Mouse (Mus musculus) limb, embryonic 11.5 days (tissue): ENCODE results near the gene Nol12. TPM values are rescaled to one million over a fixed set of nuclear protein-coding genes. Genes with fewer than 3 reads are reported as not detected.

Experiments used
- ATAC-seq: fragments of 200-750 bp; cut with Nextera tagmentation; 2 replicates; pipeline ENCODE4 v1.8.0; 2017; ENCODE audit warnings: low read depth; ENCODE audit not compliant: insufficient number of reproducible peaks, low FRiP score, low TSS enrichment
- DNase-seq: peaks from one replicate; pipeline ENCODE4 v3.0.0-alpha.2; 2015; ENCODE audit warnings: low spot score
- H3K27ac ChIP-seq: fragments of 300-500 bp; sonication (generic); replicated peaks from 2 replicates; pipeline ENCODE4 v1.5.1; 2014; ENCODE audit warnings: low read depth, mild to moderate bottlenecking, low read length
- H3K27me3 ChIP-seq: fragments of 300-500 bp; sonication (generic); 2 replicates; pipeline ENCODE4 v1.6.1; 2014; ENCODE audit warnings: mild to moderate bottlenecking, low read length, mixed read lengths; ENCODE audit not compliant: control insufficient read depth, insufficient read depth
- H3K36me3 ChIP-seq: fragments of 300-500 bp; sonication (generic); 2 replicates; pipeline ENCODE4 v1.6.1; 2014; ENCODE audit warnings: mild to moderate bottlenecking, low read length, moderate library complexity, mixed read lengths; ENCODE audit not compliant: control insufficient read depth, insufficient read depth
- H3K4me1 ChIP-seq: fragments of 300-500 bp; sonication (generic); 2 replicates; pipeline ENCODE4 v1.6.1; 2014; ENCODE audit warnings: low read length, mixed read lengths; ENCODE audit not compliant: control insufficient read depth, insufficient read depth
- H3K4me2 ChIP-seq: fragments of 300-500 bp; sonication (generic); 2 replicates; pipeline ENCODE4 v1.6.1; 2014; ENCODE audit warnings: low read depth, mild to moderate bottlenecking, moderate library complexity; ENCODE audit not compliant: severe bottlenecking
- H3K4me3 ChIP-seq: fragments of 300-500 bp; sonication (generic); 2 replicates; pipeline ENCODE4 v1.5.1; 2014; ENCODE audit warnings: low read depth, low read length
- H3K9ac ChIP-seq: fragments of 300-500 bp; sonication (generic); 2 replicates; pipeline ENCODE4 v1.6.1; 2014; ENCODE audit warnings: mild to moderate bottlenecking, low read length
- H3K9me3 ChIP-seq: fragments of 300-500 bp; sonication (generic); 2 replicates; pipeline ENCODE4 v1.6.1; 2016; ENCODE audit warnings: low read length; ENCODE audit not compliant: control insufficient read depth
- WGBS: fragments of 180-500 bp; shearing (Covaris S2); extraction: QIAGEN DNeasy Blood & Tissue Kit; methylation state at CpG from one replicate; pipeline ENCODE4 v1.1.7; 2014; 5-methylcytosine and 5-hydroxymethylcytosine counted together
- polyA plus RNA-seq: library from polyadenylated mRNA; unstranded; fragments of >200 nt; fragmentation: Nextera tagmentation; extraction: Ambion mirVana; gene quantifications from 2 replicates; pipeline ENCODE4 v1.2.1, GENCODE M21; 2014

Nol12 gene
- polyA plus RNA-seq, 1 experiment from 2014 or later = 72.7 TPM

- peak; percentile 98 for ATAC-seq
- Histone ChIP-seq H3K9ac (peak within 1 kb of the TSS; percentile 65), H3K27me3 (no peaks in the 10 kb centered on the region), H3K27ac (peak within 1 kb of the TSS; percentile 53; the same call in 1 of the 2 replicates), H3K36me3 (no peaks in the 10 kb centered on the region), H3K9me3 (no peaks in the 10 kb centered on the region), H3K4me2 (peak within 1 kb of the TSS; percentile 72), H3K4me1 (peaks cover 7% of the 10 kb centered on the region), H3K4me3 (peak within 1 kb of the TSS; percentile 39)
- under 1% methylated on average over 24 of the region's 24 CpGs for WGBS
- DNase-seq = peak; percentile 91
Measured at GRCm38 (mm10) chr15:78947657-78948056, 12.9 kb downstream of the Nol12 start, which contains the start of gene Triobp. Gene Triobp (plus strand): TSS chr15:78947724.

- Histone ChIP-seq H3K36me3 (0 out of 2 replicates have a peak, but pooled peaks cover under 1% of the 10 kb centered on the region), H3K9ac (peak overlapping the region; percentile 65), H3K4me2 (peak overlapping the region; percentile 72), H3K27me3 (no peaks in the 10 kb centered on the region), H3K27ac (peak overlapping the region; percentile 53; the same call in 1 of the 2 replicates), H3K9me3 (no peaks in the 10 kb centered on the region), H3K4me1 (peaks cover 7% of the 10 kb centered on the region), H3K4me3 (peak overlapping the region; percentile 39)
- DNase-seq (peak; percentile 42), ATAC-seq (no peak; the same call in 1 of the 2 replicates)
- 5% methylated on average over 11 of the region's 11 CpGs for WGBS
Measured at GRCm38 (mm10) chr15:78948152-78948725, 13.5 kb downstream of the Nol12 start.

GRCm38 (mm10) chr15:78948883-78949282, 14.2 kb downstream of the Nol12 start:
- peak overlapping the region; percentile 72 for H3K4me2 ChIP-seq
- ATAC-seq (no peak), DNase-seq (no peak)
- H3K9me3 ChIP-seq = no peaks in the 10 kb centered on the region
- no peak overlapping the region for H3K4me3 ChIP-seq
- no peak overlapping the region for H3K27ac ChIP-seq
- 94% methylated on average over 3 of the region's 3 CpGs for WGBS
- peaks cover 7% of the 10 kb centered on the region for H3K4me1 ChIP-seq
- H3K27me3 ChIP-seq = no peaks in the 10 kb centered on the region
- H3K9ac ChIP-seq = no peak overlapping the region
- H3K36me3 ChIP-seq = peaks cover 4% of the 10 kb centered on the region; the same call in 1 of the 2 replicates

GRCm38 (mm10) chr15:78955663-78956062, 20.9 kb downstream of the Nol12 start:
- 72% methylated on average over 3 of the region's 3 CpGs for WGBS
- H3K9ac ChIP-seq = no peak overlapping the region
- no peaks in the 10 kb centered on the region for H3K27me3 ChIP-seq
- H3K4me2 ChIP-seq = no peak overlapping the region
- DNase-seq (no peak), ATAC-seq (no peak)
- H3K27ac ChIP-seq = no peak overlapping the region
- no peak overlapping the region for H3K4me3 ChIP-seq
- peaks cover 5% of the 10 kb centered on the region; the same call in 1 of the 2 replicates for H3K4me1 ChIP-seq
- peaks cover 7% of the 10 kb centered on the region for H3K36me3 ChIP-seq
- no peaks in the 10 kb centered on the region for H3K9me3 ChIP-seq

GRCm38 (mm10) chr15:78956351-78956750, 21.6 kb downstream of the Nol12 start:
- H3K9me3 ChIP-seq = no peaks in the 10 kb centered on the region
- DNase-seq = no peak
- peaks cover 5% of the 10 kb centered on the region; the same call in 1 of the 2 replicates for H3K4me1 ChIP-seq
- H3K27me3 ChIP-seq = no peaks in the 10 kb centered on the region
- no peak overlapping the region for H3K27ac ChIP-seq
- H3K36me3 ChIP-seq = peaks cover 7% of the 10 kb centered on the region
- 62% methylated on average over 4 of the region's 4 CpGs for WGBS
- no peak overlapping the region for H3K9ac ChIP-seq
- no peak for ATAC-seq
- H3K4me3 ChIP-seq = no peak overlapping the region
- no peak overlapping the region for H3K4me2 ChIP-seq

GRCm38 (mm10) chr15:78957021-78957420, 22.3 kb downstream of the Nol12 start:
- H3K9ac ChIP-seq = no peak overlapping the region
- no peak overlapping the region for H3K4me3 ChIP-seq
- no peak for ATAC-seq
- H3K4me1 ChIP-seq = peaks cover 5% of the 10 kb centered on the region; the same call in 1 of the 2 replicates
- no peak for DNase-seq
- H3K27ac ChIP-seq = peak overlapping the region; percentile 43; the same call in 1 of the 2 replicates
- peaks cover 7% of the 10 kb centered on the region for H3K36me3 ChIP-seq
- no peak overlapping the region for H3K4me2 ChIP-seq
- no peaks in the 10 kb centered on the region for H3K27me3 ChIP-seq
- no peaks in the 10 kb centered on the region for H3K9me3 ChIP-seq
- 53% methylated on average over 15 of the region's 15 CpGs for WGBS

GRCm38 (mm10) chr15:78959537-78959936, 24.8 kb downstream of the Nol12 start:
- H3K9me3 ChIP-seq = no peaks in the 10 kb centered on the region
- H3K27ac ChIP-seq = no peak overlapping the region
- DNase-seq = no peak
- H3K4me3 ChIP-seq = no peak overlapping the region
- no peak overlapping the region for H3K9ac ChIP-seq
- WGBS = 88% methylated on average over 11 of the region's 11 CpGs
- no peaks in the 10 kb centered on the region for H3K27me3 ChIP-seq
- H3K4me1 ChIP-seq = peaks cover 5% of the 10 kb centered on the region; the same call in 1 of the 2 replicates
- no peak overlapping the region for H3K4me2 ChIP-seq
- ATAC-seq = no peak
- peaks cover 8% of the 10 kb centered on the region for H3K36me3 ChIP-seq

GRCm38 (mm10) chr15:78960088-78960487, 25.4 kb downstream of the Nol12 start:
- DNase-seq (no peak), ATAC-seq (no peak)
- no peak overlapping the region for H3K9ac ChIP-seq
- peaks cover 5% of the 10 kb centered on the region; the same call in 1 of the 2 replicates for H3K4me1 ChIP-seq
- 82% methylated on average over 4 of the region's 4 CpGs for WGBS
- H3K27me3 ChIP-seq = no peaks in the 10 kb centered on the region
- H3K27ac ChIP-seq = no peak overlapping the region
- peaks cover 8% of the 10 kb centered on the region for H3K36me3 ChIP-seq
- no peak overlapping the region for H3K4me2 ChIP-seq
- H3K4me3 ChIP-seq = no peak overlapping the region
- no peaks in the 10 kb centered on the region for H3K9me3 ChIP-seq
